Mouse (Mus musculus) liver, adult 2 months (tissue): ENCODE measurements around the gene Gypa. TPM values are rescaled to one million over a fixed set of nuclear protein-coding genes. Genes with fewer than 3 reads are reported as not detected.

Experiments
- DNase-seq: peaks from one replicate; pipeline ENCODE4 v3.0.0-alpha.2; 2011; ENCODE audit warnings: low read depth, low spot score; ENCODE audit errors: extremely low read depth
- H3K27ac ChIP-seq: fragments of 200-500 bp; replicated peaks from 2 replicates; pipeline ENCODE4 v1.5.1; 2012; ENCODE audit warnings: low read depth, mild to moderate bottlenecking, control low read depth, inconsistent platforms, low read length; ENCODE audit not compliant: insufficient read depth
- H3K27me3 ChIP-seq: fragments of 200-500 bp; 2 replicates; pipeline ENCODE4 v1.6.1; 2012; ENCODE audit warnings: mild to moderate bottlenecking, moderate library complexity, low read length, inconsistent platforms; ENCODE audit not compliant: control insufficient read depth, insufficient read depth
- H3K36me3 ChIP-seq: fragments of 200-500 bp; 2 replicates; pipeline ENCODE4 v1.6.1; 2012; ENCODE audit warnings: low read length, inconsistent platforms; ENCODE audit not compliant: control insufficient read depth, insufficient read depth
- H3K4me1 ChIP-seq: fragments of 200-500 bp; 2 replicates; pipeline ENCODE4 v1.6.1; 2011; ENCODE audit warnings: low read length; ENCODE audit not compliant: control insufficient read depth, insufficient read depth
- H3K4me3 ChIP-seq: fragments of 200-500 bp; 2 replicates; pipeline ENCODE4 v1.5.1; 2011; ENCODE audit warnings: low read depth, mild to moderate bottlenecking, control low read depth, low read length, moderate library complexity; ENCODE audit not compliant: insufficient read depth
- H3K79me2 ChIP-seq: fragments of 200-500 bp; 2 replicates; pipeline ENCODE4 v1.6.1; 2012; ENCODE audit warnings: inconsistent platforms, mild to moderate bottlenecking, low read length, moderate library complexity; ENCODE audit not compliant: control insufficient read depth, insufficient read depth
- H3K9ac ChIP-seq: fragments of 200-500 bp; 2 replicates; pipeline ENCODE4 v1.6.1; 2012; ENCODE audit warnings: low read depth, mild to moderate bottlenecking, control low read depth, inconsistent platforms, low read length
- CTCF ChIP-seq: fragments of 200-500 bp; IDR thresholded peaks from 2 replicates; pipeline ENCODE4 v1.5.1; 2011; ENCODE audit warnings: low read depth, low read length, control low read depth
- POLR2A ChIP-seq: fragments of 200-500 bp; IDR thresholded peaks from 2 replicates; pipeline ENCODE4 v1.6.1; 2011; ENCODE audit warnings: low read length, control low read depth; ENCODE audit not compliant: insufficient read depth; ENCODE audit errors: extremely low read depth
- WGBS: fragments of 180-500 bp; shearing (Covaris S2); methylation state at CpG from one replicate; pipeline ENCODE4 v1.1.7; 2018; 5-methylcytosine and 5-hydroxymethylcytosine counted together
- polyA plus RNA-seq: library from polyadenylated mRNA; depleted of rRNA; stranded (reverse); fragments of >200 nt; gene quantifications from 2 replicates; pipeline ENCODE4 v1.2.3, GENCODE M21; 2012
- total RNA-seq: library from RNA; depleted of rRNA; stranded (reverse); fragments of >200 nt; gene quantifications from 2 replicates; pipeline ENCODE4 v1.2.3, GENCODE M21; 2014

Gypa gene
- total and polyA plus RNA-seq, 2 experiments, result 0.37 TPM; not detected in 1

- Histone ChIP-seq H3K4me3 (no peak overlapping the region), H3K27ac (no peak overlapping the region), H3K9ac (no peak overlapping the region), H3K79me2 (no peaks in the 10 kb centered on the region), H3K4me1 (no peaks in the 10 kb centered on the region; the same call in 1 of the 2 replicates), H3K36me3 (no peaks in the 10 kb centered on the region), H3K27me3 (no peaks in the 10 kb centered on the region)
- no peak for DNase-seq
- WGBS, result 29% methylated on average over 1 of the region's 1 CpGs
- TF ChIP-seq CTCF, result no peak
- TF ChIP-seq POLR2A, result no peak
Observed at GRCm38 (mm10) chr8:80491562-80491961, 2.0 kb upstream of the Gypa start.

GRCm38 (mm10) chr8:80492987-80493441, 567 bp upstream of the Gypa start:
- under 1% methylated on average over 16 of the region's 16 CpGs for WGBS
- peak overlapping the region; percentile 59 for H3K9ac ChIP-seq
- H3K4me3 ChIP-seq, result peak overlapping the region; percentile 50
- no peaks in the 10 kb centered on the region for H3K79me2 ChIP-seq
- H3K27me3 ChIP-seq, result no peaks in the 10 kb centered on the region
- no peaks in the 10 kb centered on the region; the same call in 1 of the 2 replicates for H3K4me1 ChIP-seq
- no peaks in the 10 kb centered on the region for H3K36me3 ChIP-seq
- no peak overlapping the region for H3K27ac ChIP-seq
- peak; percentile 53 for DNase-seq
- TF ChIP-seq POLR2A (no peak), CTCF (peak; percentile 46)

- H3K4me3 ChIP-seq, result no peak overlapping the region
Observed at GRCm38 (mm10) chr8:80494346-80494660, 722 bp downstream of the Gypa start.

DNA sequence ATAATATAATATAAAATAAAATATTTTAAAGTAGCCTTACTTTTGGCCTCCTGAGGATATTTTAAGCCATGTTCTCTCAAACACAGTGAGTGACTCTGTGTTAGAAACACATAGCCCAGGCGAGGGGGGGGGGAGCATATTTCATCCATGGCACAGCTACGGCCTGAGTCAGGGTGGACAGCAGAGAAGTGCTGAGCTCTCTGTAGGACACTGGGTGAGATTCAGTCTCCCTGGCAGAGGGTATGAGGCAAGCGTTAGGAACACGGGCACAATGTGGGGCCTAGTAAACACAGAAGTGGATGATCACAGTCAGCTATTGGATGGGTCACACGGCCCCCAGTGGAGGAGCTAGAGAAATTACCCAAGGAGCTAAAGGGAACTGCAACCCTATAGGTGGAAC, 1.2 kb downstream of the Gypa start:
- WGBS, result 96% methylated on average over 5 of the region's 5 CpGs
- Histone ChIP-seq H3K27ac (no peak overlapping the region), H3K27me3 (no peaks in the 10 kb centered on the region), H3K36me3 (no peaks in the 10 kb centered on the region), H3K79me2 (no peaks in the 10 kb centered on the region), H3K4me3 (no peak overlapping the region), H3K9ac (no peak overlapping the region), H3K4me1 (no peaks in the 10 kb centered on the region; the same call in 1 of the 2 replicates)
- TF ChIP-seq CTCF (no peak), POLR2A (no peak)
- no peak for DNase-seq

More at GRCm38 (mm10) chr8:80494346-80494660, 722 bp downstream of the Gypa start:
- no peaks in the 10 kb centered on the region; the same call in 1 of the 2 replicates for H3K4me1 ChIP-seq
- H3K27me3 ChIP-seq, result no peaks in the 10 kb centered on the region
- H3K79me2 ChIP-seq, result no peaks in the 10 kb centered on the region
- no peak for DNase-seq
- no peak overlapping the region for H3K9ac ChIP-seq
- no peak overlapping the region for H3K27ac ChIP-seq
- TF ChIP-seq POLR2A (no peak), CTCF (no peak)
- 98% methylated on average over 2 of the region's 2 CpGs for WGBS
- no peaks in the 10 kb centered on the region for H3K36me3 ChIP-seq

DNA sequence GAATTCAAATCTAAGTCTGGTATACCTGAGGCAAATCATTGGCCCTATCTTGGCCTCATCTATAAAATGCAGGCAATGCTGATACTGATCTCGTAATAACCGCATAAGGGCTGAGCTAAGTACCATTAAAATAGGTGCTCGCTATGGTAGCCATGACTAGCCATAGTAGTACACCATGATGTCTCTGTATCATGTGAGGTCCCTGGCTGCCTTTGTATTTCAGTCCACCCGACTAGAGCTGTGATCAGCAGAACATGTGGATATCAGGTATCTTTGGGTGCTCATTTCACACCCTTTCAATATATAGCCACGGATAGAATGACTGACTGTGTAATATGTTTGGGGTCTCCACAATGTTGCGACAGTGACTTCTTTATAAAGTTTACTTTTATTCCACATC, 1.9 kb downstream of the Gypa start:
- Histone ChIP-seq H3K27ac (no peak overlapping the region), H3K4me1 (no peaks in the 10 kb centered on the region; the same call in 1 of the 2 replicates), H3K27me3 (no peaks in the 10 kb centered on the region), H3K9ac (no peak overlapping the region), H3K4me3 (no peak overlapping the region), H3K79me2 (no peaks in the 10 kb centered on the region), H3K36me3 (no peaks in the 10 kb centered on the region)
- 89% methylated on average over 6 of the region's 6 CpGs for WGBS
- no peak for DNase-seq
- TF ChIP-seq CTCF, result no peak
- no peak for TF ChIP-seq POLR2A

DNA sequence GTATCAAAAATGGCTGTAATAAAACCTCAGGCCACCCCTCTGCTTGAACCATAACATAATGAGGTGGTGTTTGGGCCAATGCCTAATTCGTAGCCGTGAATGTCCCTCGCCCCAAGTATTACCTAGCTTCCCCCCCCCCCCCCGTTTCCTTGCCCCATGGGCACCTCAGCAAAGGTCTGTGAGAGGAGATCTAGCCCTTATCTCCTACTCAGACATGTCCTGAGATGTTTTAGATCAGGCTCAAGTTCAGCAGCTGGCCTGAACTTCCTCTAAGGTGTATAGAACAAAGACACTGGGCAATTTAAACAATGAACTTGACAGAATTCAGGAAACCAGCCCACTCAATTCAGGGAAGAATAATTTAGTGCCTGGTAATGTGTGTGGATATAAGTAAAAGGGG, 3.7 kb downstream of the Gypa start:
- no peaks in the 10 kb centered on the region for H3K27me3 ChIP-seq
- no peak overlapping the region for H3K4me3 ChIP-seq
- H3K4me1 ChIP-seq, result no peaks in the 10 kb centered on the region; the same call in 1 of the 2 replicates
- DNase-seq, result no peak
- H3K9ac ChIP-seq, result no peak overlapping the region
- TF ChIP-seq POLR2A (no peak), CTCF (no peak)
- no peaks in the 10 kb centered on the region for H3K79me2 ChIP-seq
- H3K27ac ChIP-seq, result no peak overlapping the region
- no peaks in the 10 kb centered on the region for H3K36me3 ChIP-seq
- 75% methylated on average over 4 of the region's 4 CpGs for WGBS
